Mouse (Mus musculus): Measurements from ENCODE around the gene Theg. TPM values are rescaled to one million over a fixed set of nuclear protein-coding genes. Genes with fewer than 3 reads are reported as not detected.

Gene Theg
- polyA plus RNA-seq, 1 experiment from 2014 or later = not detected

- peak; percentile 18; the same call in 1 of the 2 replicates for ATAC-seq (ENCODE audit: insufficient number of reproducible peaks, low FRiP score, low TSS enrichment, low read depth)
- 23% methylated on average over 7 of the region's 7 CpGs for WGBS
- H3K4me3 ChIP-seq (replicated peaks) = peak overlapping the region; percentile 94
- 0 out of 2 replicates have a peak, but pooled peaks cover 3% of the 10 kb centered on the region for H3K9me3 ChIP-seq (replicated peaks)
- no peak overlapping the region for H3K27ac ChIP-seq (replicated peaks)
- no peaks in the 10 kb centered on the region for H3K27me3 ChIP-seq
- peak overlapping the region; percentile 78 for H3K4me2 ChIP-seq (replicated peaks)
- peaks cover 8% of the 10 kb centered on the region; the same call in 1 of the 2 replicates for H3K36me3 ChIP-seq
- peak overlapping the region; percentile 99 for H3K9ac ChIP-seq
- H3K4me1 ChIP-seq = peaks cover 23% of the 10 kb centered on the region
Observed at GRCm38 (mm10) chr10:79555238-79555724, 31.9 kb downstream of the Theg start.

- H3K27ac ChIP-seq (replicated peaks) = peak within 1 kb of the TSS; percentile 58; the same call in 1 of the 2 replicates
- peak; percentile 73 for ATAC-seq (ENCODE audit: insufficient number of reproducible peaks, low FRiP score, low TSS enrichment, low read depth)
- H3K9me3 ChIP-seq (replicated peaks) = 0 out of 2 replicates have a peak, but pooled peaks cover 3% of the 10 kb centered on the region
- peaks cover 15% of the 10 kb centered on the region for H3K36me3 ChIP-seq
- under 1% methylated on average over 88 of the region's 108 CpGs for WGBS
- peaks cover 23% of the 10 kb centered on the region for H3K4me1 ChIP-seq
- peak within 1 kb of the TSS; percentile 94 for H3K4me3 ChIP-seq (replicated peaks)
- peak within 1 kb of the TSS; percentile 99 for H3K9ac ChIP-seq
- peak within 1 kb of the TSS; percentile 78 for H3K4me2 ChIP-seq (replicated peaks)
- no peaks in the 10 kb centered on the region for H3K27me3 ChIP-seq
Observed at GRCm38 (mm10) chr10:79554330-79555237, 32.5 kb downstream of the Theg start, which contains the start of gene Mier2. Mier2 (minus strand) TSS chr10:79555199.

- no peak overlapping the region for H3K27ac ChIP-seq (replicated peaks)
Observed at GRCm38 (mm10) chr10:79553691-79554090, 33.4 kb downstream of the Theg start.

GRCm38 (mm10) chr10:79553176-79553575 lies 34.0 kb downstream of the Theg start:
- Histone ChIP-seq H3K4me2 (replicated peaks) (peak overlapping the region; percentile 78), H3K27me3 (no peaks in the 10 kb centered on the region), H3K27ac (replicated peaks) (no peak overlapping the region), H3K9me3 (replicated peaks) (no peaks in the 10 kb centered on the region), H3K4me3 (replicated peaks) (peak overlapping the region; percentile 94), H3K4me1 (peaks cover 23% of the 10 kb centered on the region), H3K36me3 (peaks cover 29% of the 10 kb centered on the region), H3K9ac (no peak overlapping the region)
- WGBS = 79% methylated on average over 6 of the region's 6 CpGs
- ATAC-seq (ENCODE audit: insufficient number of reproducible peaks, low FRiP score, low TSS enrichment, low read depth) = no peak

More at GRCm38 (mm10) chr10:79553691-79554090, 33.4 kb downstream of the Theg start:
- peaks cover 23% of the 10 kb centered on the region for H3K36me3 ChIP-seq
- no peaks in the 10 kb centered on the region for H3K27me3 ChIP-seq
- ATAC-seq (ENCODE audit: insufficient number of reproducible peaks, low FRiP score, low TSS enrichment, low read depth) = no peak
- H3K4me2 ChIP-seq (replicated peaks) = peak overlapping the region; percentile 78
- H3K9ac ChIP-seq = peak overlapping the region; percentile 99; the same call in 1 of the 2 replicates
- WGBS = 22% methylated on average over 10 of the region's 10 CpGs
- H3K4me1 ChIP-seq = peaks cover 23% of the 10 kb centered on the region
- 0 out of 2 replicates have a peak, but pooled peaks cover 3% of the 10 kb centered on the region for H3K9me3 ChIP-seq (replicated peaks)
- peak overlapping the region; percentile 94 for H3K4me3 ChIP-seq (replicated peaks)

- Histone ChIP-seq H3K4me1 (peaks cover 23% of the 10 kb centered on the region), H3K27ac (replicated peaks) (no peak overlapping the region), H3K4me3 (replicated peaks) (no peak overlapping the region), H3K4me2 (replicated peaks) (no peak overlapping the region), H3K9me3 (replicated peaks) (no peaks in the 10 kb centered on the region), H3K27me3 (no peaks in the 10 kb centered on the region), H3K9ac (no peak overlapping the region), H3K36me3 (peaks cover 35% of the 10 kb centered on the region)
- ATAC-seq (ENCODE audit: insufficient number of reproducible peaks, low FRiP score, low TSS enrichment, low read depth) = no peak
- WGBS = 82% methylated on average over 8 of the region's 8 CpGs
Observed at GRCm38 (mm10) chr10:79552531-79552930, 34.6 kb downstream of the Theg start.

GRCm38 (mm10) chr10:79550366-79550765 lies 36.8 kb downstream of the Theg start:
- H3K27me3 ChIP-seq = no peaks in the 10 kb centered on the region
- WGBS = 85% methylated on average over 9 of the region's 9 CpGs
- H3K4me1 ChIP-seq = peaks cover 20% of the 10 kb centered on the region
- no peak overlapping the region for H3K27ac ChIP-seq (replicated peaks)
- peaks cover 57% of the 10 kb centered on the region for H3K36me3 ChIP-seq
- H3K9me3 ChIP-seq (replicated peaks) = no peaks in the 10 kb centered on the region
- ATAC-seq (ENCODE audit: insufficient number of reproducible peaks, low FRiP score, low TSS enrichment, low read depth) = no peak
- H3K4me3 ChIP-seq (replicated peaks) = no peak overlapping the region
- no peak overlapping the region for H3K4me2 ChIP-seq (replicated peaks)
- no peak overlapping the region for H3K9ac ChIP-seq

GRCm38 (mm10) chr10:79548971-79549723 lies 38.0 kb downstream of the Theg start:
- Histone ChIP-seq H3K4me1 (peaks cover 16% of the 10 kb centered on the region), H3K27ac (replicated peaks) (no peak overlapping the region), H3K4me3 (replicated peaks) (no peak overlapping the region), H3K36me3 (peaks cover 69% of the 10 kb centered on the region), H3K9me3 (replicated peaks) (no peaks in the 10 kb centered on the region), H3K27me3 (no peaks in the 10 kb centered on the region), H3K4me2 (replicated peaks) (no peak overlapping the region), H3K9ac (no peak overlapping the region)
- WGBS = 93% methylated on average over 18 of the region's 18 CpGs
- no peak for ATAC-seq (ENCODE audit: insufficient number of reproducible peaks, low FRiP score, low TSS enrichment, low read depth)

- H3K4me1 ChIP-seq = peaks cover 14% of the 10 kb centered on the region
- H3K9me3 ChIP-seq (replicated peaks) = no peaks in the 10 kb centered on the region
- WGBS = 96% methylated on average over 5 of the region's 5 CpGs
- H3K36me3 ChIP-seq = peaks cover 75% of the 10 kb centered on the region
- no peak overlapping the region for H3K9ac ChIP-seq
- no peaks in the 10 kb centered on the region for H3K27me3 ChIP-seq
- H3K27ac ChIP-seq (replicated peaks) = no peak overlapping the region
- no peak for ATAC-seq (ENCODE audit: insufficient number of reproducible peaks, low FRiP score, low TSS enrichment, low read depth)
- no peak overlapping the region for H3K4me2 ChIP-seq (replicated peaks)
- no peak overlapping the region for H3K4me3 ChIP-seq (replicated peaks)
Observed at GRCm38 (mm10) chr10:79548546-79548945, 38.6 kb downstream of the Theg start.

GRCm38 (mm10) chr10:79547148-79547675 lies 39.9 kb downstream of the Theg start:
- peaks cover 88% of the 10 kb centered on the region for H3K36me3 ChIP-seq
- no peak overlapping the region for H3K4me2 ChIP-seq (replicated peaks)
- 70% methylated on average over 5 of the region's 5 CpGs for WGBS
- H3K27ac ChIP-seq (replicated peaks) = no peak overlapping the region
- H3K4me1 ChIP-seq = 0 out of 2 replicates have a peak, but pooled peaks cover under 1% of the 10 kb centered on the region
- no peak overlapping the region for H3K9ac ChIP-seq
- no peaks in the 10 kb centered on the region for H3K9me3 ChIP-seq (replicated peaks)
- H3K27me3 ChIP-seq = no peaks in the 10 kb centered on the region
- H3K4me3 ChIP-seq (replicated peaks) = no peak overlapping the region
- no peak for ATAC-seq (ENCODE audit: insufficient number of reproducible peaks, low FRiP score, low TSS enrichment, low read depth)

- no peak overlapping the region for H3K9ac ChIP-seq
- H3K4me2 ChIP-seq (replicated peaks) = no peak overlapping the region
- H3K4me3 ChIP-seq (replicated peaks) = no peak overlapping the region
- H3K27ac ChIP-seq (replicated peaks) = no peak overlapping the region
- H3K36me3 ChIP-seq = peaks cover 96% of the 10 kb centered on the region
- WGBS = 80% methylated on average over 11 of the region's 11 CpGs
- ATAC-seq (ENCODE audit: insufficient number of reproducible peaks, low FRiP score, low TSS enrichment, low read depth) = no peak
- H3K27me3 ChIP-seq = no peaks in the 10 kb centered on the region
- H3K9me3 ChIP-seq (replicated peaks) = no peaks in the 10 kb centered on the region
- no peaks in the 10 kb centered on the region for H3K4me1 ChIP-seq
Observed at GRCm38 (mm10) chr10:79546483-79546882, 40.6 kb downstream of the Theg start.
